Mouse (Mus musculus) gastrocnemius, postnatal 36 days (tissue): ENCODE measurements at regions not wholly inside any gene's neighbourhood (a gene's known extent, or its start where the extent isn't known, plus 50 kb on each side); places are given as distances from the start of the nearest gene placed in this dataset.
A peak's percentile ranks its signal among the peaks of the same experiment; 100 is the strongest.

ENCODE experiments used
- DNase-seq, 2 experiments: peaks; one replicate each; pipeline ENCODE4 v3.0.0; 2022
- intact Hi-C: fragments of 180-260 bp; cut with DNase I; formaldehyde crosslinking; loops from one replicate; pipeline ENCODE4 v1.15.1; 2025

GRCm38 (mm10) chr11:44325066-44325465 lies 74.8 kb upstream of the Il12b start:
- no peak for DNase-seq
- intact Hi-C loops: no loop called here

- DNase-seq: no peak
- intact Hi-C loops: no loop called here
Measured at GRCm38 (mm10) chr11:44325525-44325924, 74.3 kb upstream of the Il12b start.

- intact Hi-C loops: no loop called here
- no peak for DNase-seq
Measured at GRCm38 (mm10) chr11:44329503-44329902, 70.4 kb upstream of the Il12b start.

- DNase-seq: no peak
- intact Hi-C loops: loop anchor here (2.0 kb wide), 1 partner anchor 494 kb away; no protein-coding TSS in a partner anchor
Measured at GRCm38 (mm10) chr11:44330438-44330837, 69.4 kb upstream of the Il12b start.

GRCm38 (mm10) chr11:44330851-44331773 lies 68.8 kb upstream of the Il12b start:
- intact Hi-C loops: loop anchor here (1.0 to 2.0 kb wide), 2 partner anchors 494 to 564 kb away; no protein-coding TSS in a partner anchor
- DNase-seq: peak in 1 of 2 experiments; percentile 23

- intact Hi-C loops: loop anchor here (1.0 to 2.0 kb wide), 2 partner anchors 495 to 564 kb away; no protein-coding TSS in a partner anchor
- no peak for DNase-seq
Measured at GRCm38 (mm10) chr11:44331774-44332129, 68.1 kb upstream of the Il12b start.

GRCm38 (mm10) chr11:44340531-44340930 lies 59.3 kb upstream of the Il12b start:
- no peak for DNase-seq
- intact Hi-C loops: no loop called here

- intact Hi-C loops: no loop called here
- DNase-seq: no peak
Measured at GRCm38 (mm10) chr11:44348308-44348707, 51.6 kb upstream of the Il12b start.

- no peak for DNase-seq
- intact Hi-C loops: no loop called here
Measured at GRCm38 (mm10) chr11:44349546-44349945, 50.3 kb upstream of the Il12b start.
